Mouse (Mus musculus): ENCODE results near the gene Scgb2b18. TPM values are rescaled to one million over a fixed set of nuclear protein-coding genes. Genes with fewer than 3 reads are reported as not detected.
"Not testable (repeated sequence)": the region's sequence is repeated elsewhere in the genome, so short reads cannot be mapped to it uniquely, and the experiment has no call there.

The Scgb2b18 gene
- total RNA-seq (2021) = not detected
- long read RNA-seq, experiment 1 = 0 reads
- long read RNA-seq, experiment 2 = 0 reads

DNA sequence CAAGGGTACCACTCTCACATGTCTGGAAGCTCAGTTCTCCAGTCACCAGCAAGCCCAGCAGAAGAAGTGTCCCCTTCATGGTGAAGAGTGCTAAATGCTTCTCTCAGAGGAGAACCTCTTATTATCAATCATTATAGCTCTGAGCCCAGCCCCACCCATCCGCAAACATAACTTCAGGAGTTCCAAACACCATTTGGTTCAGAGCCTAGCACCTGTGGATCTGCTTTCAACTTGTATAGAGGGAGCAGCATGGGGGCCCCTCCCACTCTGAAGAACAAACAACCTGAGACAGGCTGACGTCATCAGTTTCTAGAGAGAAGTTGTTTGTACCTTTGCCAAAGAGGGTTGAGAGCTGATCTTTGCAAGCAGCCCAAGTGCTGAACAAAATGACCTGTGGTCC is at the start of gene Scgb2b18:
Gene Scgb2b18 (minus strand): TSS at position 101 of the 400 bp plus-strand sequence.
- not testable (repeated sequence) for DNase-seq

DNA sequence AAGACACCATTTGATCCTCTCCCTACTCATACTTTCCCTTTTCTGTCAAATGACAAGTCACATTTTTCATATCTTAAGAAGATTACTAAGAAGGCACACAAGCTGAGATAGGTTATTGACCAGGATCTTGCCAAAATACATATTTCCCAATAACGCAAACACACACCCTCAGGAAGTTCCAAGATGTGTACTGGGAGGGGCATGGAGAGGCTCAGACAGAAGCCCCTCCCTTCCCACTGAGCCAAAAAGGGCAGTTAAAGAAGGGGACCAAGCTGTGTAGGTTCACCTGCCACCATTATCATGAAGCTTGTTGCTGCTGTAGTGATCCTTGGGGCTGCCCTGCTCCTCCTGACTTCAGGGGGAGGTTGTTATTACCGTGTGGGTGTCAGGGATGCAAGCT is 11.6 kb upstream of the Scgb2b18 start, which contains the start of gene Scgb1b18:
Gene Scgb1b18 (plus strand): TSS at position 301 of the 400 bp plus-strand sequence.
- DNase-seq = not testable (repeated sequence)

Other genes starting within 250 kb of the Scgb2b18 start
- not detected for gene Scgb2b17, start 117.3 kb downstream of the Scgb2b18 start, total RNA-seq (2021)
- gene Scgb1b17, start 110.4 kb downstream of the Scgb2b18 start, total RNA-seq (2021) = not detected
- not detected for gene Scgb1b18, start 11.7 kb upstream of the Scgb2b18 start, total RNA-seq (2021)
- not detected for gene Scgb2b19, start 106.5 kb upstream of the Scgb2b18 start, total RNA-seq (2021)
- not detected for gene Scgb1b19, start 113.4 kb upstream of the Scgb2b18 start, total RNA-seq (2021)
- gene Scgb2b20, start 192.5 kb upstream of the Scgb2b18 start, total RNA-seq (2021) = not detected
- not detected for gene Scgb1b20, start 199.4 kb upstream of the Scgb2b18 start, total RNA-seq (2021)

All from heart, adult 18-20 months (tissue).